Mouse (Mus musculus): Measurements from ENCODE around the gene Spg20. TPM values are rescaled to one million over a fixed set of nuclear protein-coding genes. Genes with fewer than 3 reads are reported as not detected.

Gene Spg20
- total RNA-seq, 2 experiments from 2014 or later: 3.7 to 6.2 TPM

DNA sequence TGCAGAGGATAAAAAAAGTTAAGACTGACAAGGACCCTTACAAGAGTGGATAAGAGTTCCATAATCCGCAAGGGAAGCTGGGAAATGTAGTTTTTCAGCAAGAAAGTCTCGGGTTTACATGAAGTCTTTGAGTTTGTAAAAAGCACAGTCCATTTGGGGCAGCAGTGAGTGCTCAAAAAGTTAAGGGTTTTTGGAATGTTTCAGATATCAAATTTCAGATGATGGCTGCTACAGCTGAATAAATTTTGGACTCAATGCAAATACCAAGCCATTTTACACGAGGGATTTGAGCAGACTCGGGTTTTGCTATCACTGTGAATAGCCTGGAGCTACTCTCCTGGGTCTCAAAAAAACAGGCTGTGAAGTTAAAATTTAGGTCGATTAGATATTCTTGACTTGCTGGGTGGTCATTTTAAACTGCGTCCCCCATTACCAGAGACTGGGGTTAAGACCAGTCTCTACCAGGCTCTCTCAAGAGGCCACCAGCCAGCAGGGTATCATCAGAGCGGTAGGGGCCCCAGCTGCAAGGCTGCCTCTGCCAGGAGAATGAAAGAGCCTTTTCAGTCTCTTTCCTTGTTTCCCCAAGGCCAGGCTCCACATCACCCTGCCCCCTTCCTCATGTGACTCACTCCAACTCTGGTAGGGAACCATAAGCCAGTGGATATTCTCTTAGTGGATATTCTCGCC, 15.8 kb upstream of the Spg20 start:
- ATAC-seq (replicated peaks; ENCODE audit: low FRiP score, poor library complexity, severe bottlenecking): no peak

GRCm38 (mm10) chr3:55096655-55097005, 15.3 kb upstream of the Spg20 start:
- ATAC-seq (replicated peaks; ENCODE audit: low FRiP score, poor library complexity, severe bottlenecking): no peak

DNA sequence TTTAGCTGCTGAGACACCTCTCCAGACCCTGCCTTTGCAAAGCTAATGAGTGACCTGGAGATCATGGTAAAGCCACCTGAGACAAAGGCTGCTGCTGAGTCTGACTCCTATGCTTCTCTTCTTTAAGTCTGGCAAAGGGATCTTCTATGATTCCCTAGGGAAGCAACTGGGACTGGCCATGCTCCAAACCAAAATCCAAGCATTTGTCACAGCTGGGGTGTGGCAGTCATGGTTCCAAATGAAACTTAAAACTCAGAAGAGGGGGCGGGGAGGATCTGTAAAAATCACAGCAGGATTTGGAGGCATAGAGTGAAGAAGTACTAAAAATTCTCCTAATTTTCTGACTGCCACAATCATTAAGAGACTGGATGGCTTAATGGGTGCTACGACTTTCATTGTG, 14.7 kb upstream of the Spg20 start:
- ATAC-seq (replicated peaks; ENCODE audit: low FRiP score, poor library complexity, severe bottlenecking): no peak

DNA sequence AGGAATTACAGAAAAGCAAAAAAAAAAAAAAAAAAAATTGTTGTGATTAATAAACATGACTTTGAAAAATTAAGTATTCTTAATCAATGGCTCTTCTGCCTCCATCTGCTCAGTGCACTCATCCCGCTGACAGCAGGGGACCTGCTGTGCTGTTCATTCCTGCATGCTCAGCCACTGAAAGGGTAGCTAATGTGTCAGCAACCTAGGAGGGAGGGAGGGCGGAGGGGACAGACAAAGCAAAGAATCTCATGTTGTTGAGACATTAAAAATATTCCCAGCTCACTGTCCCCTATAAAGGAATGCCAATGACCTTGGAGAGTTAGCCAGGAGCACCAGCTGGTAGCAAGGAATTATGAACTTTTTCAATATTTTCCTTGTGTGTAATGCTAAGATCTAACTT, 13.9 kb upstream of the Spg20 start:
- ATAC-seq (replicated peaks; ENCODE audit: low FRiP score, poor library complexity, severe bottlenecking): no peak

DNA sequence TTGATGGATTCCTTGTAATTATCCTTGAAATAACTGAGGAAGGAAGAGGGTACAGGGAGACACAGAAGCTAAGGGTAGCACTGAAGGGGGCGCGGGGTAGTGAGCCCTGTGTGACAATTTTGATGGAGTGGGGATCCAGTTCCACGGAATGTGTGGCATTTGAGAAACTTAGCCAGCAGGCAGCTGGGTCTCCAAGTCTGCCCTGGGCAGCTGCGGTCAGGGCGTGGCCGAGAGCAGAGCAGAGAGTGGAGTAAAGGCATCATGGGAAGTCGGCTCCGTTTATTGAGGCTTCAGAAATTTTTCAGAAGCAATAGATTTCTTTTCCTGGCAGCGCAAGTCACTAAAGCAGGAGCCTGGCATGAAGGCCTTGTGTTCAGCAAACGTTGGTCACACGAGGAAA, 12.9 kb upstream of the Spg20 start:
- no peak for ATAC-seq (replicated peaks; ENCODE audit: low FRiP score, poor library complexity, severe bottlenecking)

DNA sequence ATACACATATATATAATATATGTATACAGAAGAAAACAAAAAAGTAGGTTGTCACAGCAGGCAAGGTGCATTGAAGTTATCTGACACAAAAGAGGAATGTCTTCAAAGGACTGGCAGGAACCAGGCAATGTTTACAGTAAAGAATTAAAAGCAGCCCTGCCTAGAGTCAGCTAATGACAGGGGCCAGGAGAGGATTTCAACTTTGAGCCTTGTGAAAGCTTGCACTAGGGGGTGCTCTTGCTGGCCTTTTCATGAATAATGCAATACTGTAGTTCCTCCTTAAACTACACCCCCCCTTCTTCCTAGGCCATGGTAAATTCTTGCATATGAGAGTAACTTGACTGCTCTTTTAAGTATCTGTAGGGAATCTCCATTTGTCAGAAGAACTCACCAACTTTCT, 10.8 kb upstream of the Spg20 start:
- ATAC-seq (replicated peaks; ENCODE audit: low FRiP score, poor library complexity, severe bottlenecking): no peak

DNA sequence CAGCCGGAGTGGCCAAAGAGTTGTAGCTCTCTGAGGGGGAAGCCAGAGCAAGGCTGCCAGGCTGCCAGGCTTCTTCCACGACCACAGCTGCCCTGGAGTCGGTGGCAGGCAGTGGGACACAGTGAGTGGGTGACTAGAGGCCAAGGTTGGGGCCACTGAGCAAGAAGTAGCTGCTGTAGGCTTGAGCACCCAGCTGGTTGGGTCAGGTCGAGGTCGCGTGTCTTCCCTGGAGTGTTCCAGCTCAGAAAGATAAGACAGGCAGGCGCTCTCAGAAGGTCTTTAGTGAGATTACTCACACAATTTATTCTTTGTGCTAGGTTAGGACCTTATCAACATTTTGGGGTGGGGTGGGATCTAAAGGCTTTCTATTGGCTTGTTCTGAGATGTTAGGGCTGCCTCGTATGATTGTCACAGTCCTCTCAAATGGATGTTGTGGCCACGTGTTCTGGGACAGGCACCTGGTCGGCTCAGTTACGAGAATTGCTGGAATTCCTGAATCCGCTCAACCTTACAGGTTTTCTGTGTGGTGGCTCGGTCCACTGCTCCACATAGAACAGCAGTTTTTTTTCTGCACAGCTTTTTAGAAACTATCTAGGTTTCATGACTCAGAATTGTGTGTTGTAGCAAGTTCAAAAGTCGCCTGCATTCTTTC, 6.4 kb upstream of the Spg20 start:
- ATAC-seq (replicated peaks; ENCODE audit: low FRiP score, poor library complexity, severe bottlenecking): no peak

DNA sequence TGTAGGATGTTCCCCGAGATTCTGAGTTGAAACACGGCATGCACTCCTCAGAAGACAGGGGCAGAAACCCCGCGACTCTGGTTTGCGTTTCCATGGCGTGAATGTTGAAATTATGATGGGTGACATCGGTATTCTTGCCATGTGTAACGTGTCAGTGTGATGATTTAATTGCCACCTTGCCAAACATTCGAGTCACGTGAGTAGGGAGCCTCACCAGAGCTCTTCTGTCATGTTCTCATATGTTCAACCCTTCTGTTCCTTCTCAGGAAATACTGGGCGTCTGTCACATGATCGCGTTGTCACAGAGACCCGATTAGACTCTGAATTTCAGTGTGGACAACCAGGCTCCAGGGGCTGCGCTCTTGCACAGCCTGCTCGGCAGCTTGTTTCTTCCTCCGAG, 5.9 kb upstream of the Spg20 start:
- no peak for ATAC-seq (replicated peaks; ENCODE audit: low FRiP score, poor library complexity, severe bottlenecking)

DNA sequence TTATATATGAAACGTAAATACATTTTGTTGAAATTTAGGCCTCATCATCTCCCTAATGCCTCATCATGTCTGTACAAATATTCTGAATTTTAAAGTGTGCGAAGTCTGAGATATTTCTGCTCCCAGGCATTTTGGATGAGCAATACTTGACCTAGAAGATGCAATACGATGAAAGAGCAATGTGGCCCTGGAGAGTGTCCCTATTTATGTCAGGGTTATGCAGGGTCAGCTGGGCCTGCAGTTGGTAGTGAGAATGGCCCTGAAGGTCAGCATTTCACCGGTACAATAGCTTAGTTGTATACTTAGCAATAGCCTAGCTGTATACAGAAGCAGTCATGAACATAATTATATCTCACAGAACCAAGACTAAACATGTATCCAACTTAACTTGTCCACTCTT, 2.8 kb upstream of the Spg20 start:
- ATAC-seq (replicated peaks; ENCODE audit: low FRiP score, poor library complexity, severe bottlenecking): no peak

GRCm38 (mm10) chr3:55112710-55113415, 955 bp downstream of the Spg20 start:
- ATAC-seq (replicated peaks; ENCODE audit: low FRiP score, poor library complexity, severe bottlenecking): no peak

- no peak for ATAC-seq (replicated peaks; ENCODE audit: low FRiP score, poor library complexity, severe bottlenecking)
Observed at GRCm38 (mm10) chr3:55114313-55115065, 2.6 kb downstream of the Spg20 start.

- ATAC-seq (replicated peaks; ENCODE audit: low FRiP score, poor library complexity, severe bottlenecking): no peak
Observed at GRCm38 (mm10) chr3:55115071-55115470, 3.2 kb downstream of the Spg20 start.

DNA sequence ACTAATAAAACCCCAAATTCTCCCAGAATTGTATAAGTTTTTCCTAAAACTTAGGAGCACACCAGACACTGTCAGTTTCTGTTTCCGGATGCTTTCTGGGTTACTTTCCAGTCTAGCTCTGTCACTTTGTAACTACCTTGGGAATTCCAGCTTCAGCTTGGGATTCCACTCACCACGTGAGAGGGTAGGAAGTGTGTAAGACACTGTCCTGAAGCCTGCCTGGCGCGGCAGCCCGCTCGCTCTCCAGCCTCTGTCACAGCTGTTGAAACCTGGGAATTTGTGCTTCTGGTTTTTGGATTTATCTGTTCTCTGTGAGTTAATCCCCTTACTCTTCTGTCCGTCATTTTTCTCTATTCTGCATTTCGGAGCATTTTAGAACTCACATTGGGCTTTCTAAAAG, 4.1 kb downstream of the Spg20 start:
- no peak for ATAC-seq (replicated peaks; ENCODE audit: low FRiP score, poor library complexity, severe bottlenecking)

GRCm38 (mm10) chr3:55119275-55119898, 7.5 kb downstream of the Spg20 start:
- ATAC-seq (replicated peaks; ENCODE audit: low FRiP score, poor library complexity, severe bottlenecking): no peak

- ATAC-seq (replicated peaks; ENCODE audit: low FRiP score, poor library complexity, severe bottlenecking): no peak
Observed at GRCm38 (mm10) chr3:55122336-55122870, 10.5 kb downstream of the Spg20 start.

- ATAC-seq (replicated peaks; ENCODE audit: low FRiP score, poor library complexity, severe bottlenecking): no peak
Observed at GRCm38 (mm10) chr3:55123064-55123463, 11.2 kb downstream of the Spg20 start.

GRCm38 (mm10) chr3:55129181-55129692, 17.3 kb downstream of the Spg20 start:
- ATAC-seq (replicated peaks; ENCODE audit: low FRiP score, poor library complexity, severe bottlenecking): no peak

- no peak for ATAC-seq (replicated peaks; ENCODE audit: low FRiP score, poor library complexity, severe bottlenecking)
Observed at GRCm38 (mm10) chr3:55131576-55132233, 19.8 kb downstream of the Spg20 start.

DNA sequence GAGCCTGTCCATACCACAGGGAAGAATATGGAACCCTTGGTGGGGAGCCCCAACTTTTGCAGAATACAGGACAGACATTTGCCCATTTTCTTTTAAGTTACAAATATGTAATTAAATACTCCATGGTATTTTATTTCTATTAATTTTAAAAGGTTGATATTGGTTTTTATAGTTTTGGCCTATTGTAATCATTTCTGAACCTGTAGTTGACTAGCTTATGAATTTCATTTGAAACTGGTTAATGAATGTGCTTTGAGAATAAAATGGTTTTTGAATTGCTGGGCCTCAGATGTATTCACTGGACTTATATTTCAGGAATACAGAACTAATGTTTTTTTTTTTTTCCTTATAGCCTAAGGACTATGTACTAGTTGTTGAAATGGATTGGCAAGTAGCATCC, 25.1 kb downstream of the Spg20 start, which contains the start of gene Ccdc169:
Ccdc169 (plus strand) TSS at position 301 of the 400 bp plus-strand sequence.
- ATAC-seq (replicated peaks; ENCODE audit: low FRiP score, poor library complexity, severe bottlenecking): no peak
